Mouse (Mus musculus) intestine, embryonic 15.5 days (tissue): Measurements from ENCODE around the gene Dpagt1. TPM values are rescaled to one million over a fixed set of nuclear protein-coding genes. Genes with fewer than 3 reads are reported as not detected.
"Not testable (repeated sequence)": the region's sequence is repeated elsewhere in the genome, so short reads cannot be mapped to it uniquely, and the experiment has no call there.

Experiments used
- ATAC-seq: fragments of 200-750 bp; cut with Nextera tagmentation; 2 replicates; pipeline ENCODE4 v1.8.0; 2017; ENCODE audit warnings: moderate TSS enrichment, moderate library complexity
- H3K27ac ChIP-seq: fragments of 300-500 bp; sonication (generic); 2 replicates; pipeline ENCODE4 v1.5.1; 2015; ENCODE audit warnings: mild to moderate bottlenecking, inconsistent platforms
- H3K27me3 ChIP-seq: fragments of 300-500 bp; sonication (generic); replicated peaks from 2 replicates; pipeline ENCODE4 v1.6.1; 2015; ENCODE audit warnings: inconsistent platforms
- H3K36me3 ChIP-seq: fragments of 300-500 bp; sonication (generic); 2 replicates; pipeline ENCODE4 v1.6.1; 2015; ENCODE audit warnings: inconsistent platforms
- H3K4me1 ChIP-seq: fragments of 300-500 bp; sonication (generic); replicated peaks from 2 replicates; pipeline ENCODE4 v1.6.1; 2015; ENCODE audit warnings: inconsistent platforms
- H3K4me2 ChIP-seq: fragments of 300-500 bp; sonication (generic); replicated peaks from 2 replicates; pipeline ENCODE4 v1.6.1; 2015; ENCODE audit warnings: mild to moderate bottlenecking, inconsistent platforms
- H3K4me3 ChIP-seq: fragments of 300-500 bp; sonication (generic); replicated peaks from 2 replicates; pipeline ENCODE4 v1.5.1; 2015; ENCODE audit warnings: inconsistent platforms
- H3K9ac ChIP-seq: fragments of 300-500 bp; sonication (generic); 2 replicates; pipeline ENCODE4 v1.6.1; 2015; ENCODE audit warnings: inconsistent platforms
- H3K9me3 ChIP-seq: fragments of 300-500 bp; sonication (generic); 2 replicates; pipeline ENCODE4 v1.6.1; 2016; ENCODE audit warnings: inconsistent platforms
- WGBS: fragments of 180-500 bp; shearing (Covaris S2); methylation state at CpG from one replicate; pipeline ENCODE4 v1.1.7; 2015; 5-methylcytosine and 5-hydroxymethylcytosine counted together
- polyA plus RNA-seq: library from polyadenylated mRNA; unstranded; fragments of >200 nt; fragmentation: Nextera tagmentation; extraction: Ambion mirVana; gene quantifications from 2 replicates; pipeline ENCODE4 v1.2.1, GENCODE M21; 2015

Dpagt1 gene
- polyA plus RNA-seq, 1 experiment from 2014 or later: 38.2 TPM

DNA sequence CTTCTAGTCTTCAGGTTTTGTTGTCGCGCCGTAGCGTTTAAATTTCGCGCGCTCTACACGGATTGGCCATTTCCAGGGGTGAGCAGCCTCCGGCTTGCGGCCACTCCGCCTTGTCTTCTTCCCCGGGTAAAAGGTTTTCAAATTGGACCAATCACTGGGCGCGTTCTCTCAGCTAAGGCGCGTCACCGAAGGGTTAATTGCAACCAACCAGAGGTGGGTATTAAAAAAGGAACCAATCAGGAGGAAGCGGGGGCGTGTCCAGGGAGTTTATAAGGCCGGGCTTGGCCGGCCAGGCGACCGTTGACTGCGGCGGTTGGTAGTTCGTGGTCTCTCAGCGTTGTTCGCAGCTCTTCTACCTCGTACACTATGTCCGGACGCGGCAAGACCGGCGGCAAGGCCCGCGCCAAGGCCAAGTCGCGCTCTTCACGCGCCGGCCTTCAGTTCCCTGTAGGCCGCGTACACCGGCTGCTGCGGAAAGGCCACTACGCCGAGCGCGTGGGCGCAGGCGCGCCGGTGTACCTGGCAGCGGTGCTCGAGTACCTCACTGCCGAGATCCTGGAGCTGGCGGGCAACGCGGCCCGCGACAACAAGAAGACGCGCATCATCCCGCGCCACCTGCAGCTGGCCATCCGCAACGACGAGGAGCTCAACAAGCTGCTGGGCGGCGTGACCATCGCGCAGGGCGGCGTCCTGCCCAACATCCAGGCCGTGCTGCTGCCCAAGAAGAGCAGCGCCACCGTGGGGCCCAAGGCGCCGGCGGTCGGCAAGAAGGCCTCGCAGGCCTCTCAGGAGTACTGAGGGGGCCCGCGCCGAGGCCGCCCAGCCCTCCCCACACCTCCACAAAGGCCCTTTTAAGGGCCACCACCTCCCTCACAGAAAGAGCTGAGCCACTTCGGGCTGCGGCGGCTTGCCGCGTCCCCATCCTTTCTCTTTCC is 8.8 kb downstream of the Dpagt1 start, which contains the start of gene H2afx:
TSS of gene H2afx (plus strand) at position 299 of the 935 bp plus-strand sequence.
- H3K36me3 ChIP-seq: peaks cover 37% of the 10 kb centered on the region
- under 1% methylated on average over 90 of the region's 91 CpGs for WGBS

DNA sequence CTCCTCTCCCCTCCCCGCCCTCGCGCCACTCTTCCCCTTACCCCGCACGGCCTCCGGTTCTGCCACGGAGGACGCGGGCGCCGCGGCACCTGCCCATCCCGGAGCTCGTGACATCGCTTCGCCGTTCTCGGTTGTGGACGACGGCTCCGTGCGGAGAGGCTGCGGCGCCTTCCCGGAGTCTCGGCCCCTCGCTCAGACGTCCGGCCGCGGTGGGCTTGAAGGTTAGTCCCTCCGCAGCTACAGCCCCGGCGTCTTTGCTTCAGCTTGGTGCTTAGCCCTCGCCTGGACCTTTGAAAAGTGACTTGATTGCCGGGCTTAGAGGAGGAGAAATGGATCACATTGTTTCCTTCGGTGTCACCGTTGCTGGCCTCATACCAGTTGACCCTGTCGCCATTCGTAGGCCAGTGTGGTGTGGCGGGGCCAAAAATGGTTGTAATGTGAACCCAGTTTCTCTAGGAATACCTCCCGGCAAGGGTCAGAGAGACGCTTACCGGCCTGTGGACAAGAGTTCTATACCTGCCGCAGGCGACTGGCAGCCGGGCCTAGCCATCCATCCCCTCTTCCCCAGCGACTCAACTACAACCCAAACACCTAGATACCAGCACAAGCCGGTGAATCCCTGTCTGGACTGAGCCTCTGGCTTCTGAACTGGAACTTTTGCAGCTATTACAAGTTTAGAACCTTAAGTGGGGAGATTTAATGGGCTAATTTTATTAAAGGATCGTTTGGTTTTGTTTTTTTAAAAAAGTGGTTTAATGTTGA is 9.7 kb downstream of the Dpagt1 start:
- peak overlapping the region; percentile 98 for H3K9ac ChIP-seq
- no peak; the same call in none of the 2 replicates for ATAC-seq
- no peaks in the 10 kb centered on the region for H3K9me3 ChIP-seq
- H3K4me3 ChIP-seq: peak overlapping the region; percentile 88
- peak overlapping the region; percentile 97 for H3K27ac ChIP-seq
- WGBS: under 1% methylated on average over 50 of the region's 50 CpGs
- peak overlapping the region; percentile 69 for H3K4me2 ChIP-seq
- peaks cover 16% of the 10 kb centered on the region for H3K4me1 ChIP-seq
- peaks cover 30% of the 10 kb centered on the region for H3K36me3 ChIP-seq
- H3K27me3 ChIP-seq: no peaks in the 10 kb centered on the region

More for the DNA sequence above, 8.8 kb downstream of the Dpagt1 start, which contains the start of gene H2afx:
- H3K4me1 ChIP-seq: peaks cover 16% of the 10 kb centered on the region
- peak within 1 kb of the TSS; percentile 97 for H3K27ac ChIP-seq
- H3K27me3 ChIP-seq: no peaks in the 10 kb centered on the region
- H3K4me3 ChIP-seq: peak within 1 kb of the TSS; percentile 88
- H3K9me3 ChIP-seq: no peaks in the 10 kb centered on the region
- peak within 1 kb of the TSS; percentile 98 for H3K9ac ChIP-seq
- ATAC-seq: peak; percentile 97
- H3K4me2 ChIP-seq: peak within 1 kb of the TSS; percentile 69

DNA sequence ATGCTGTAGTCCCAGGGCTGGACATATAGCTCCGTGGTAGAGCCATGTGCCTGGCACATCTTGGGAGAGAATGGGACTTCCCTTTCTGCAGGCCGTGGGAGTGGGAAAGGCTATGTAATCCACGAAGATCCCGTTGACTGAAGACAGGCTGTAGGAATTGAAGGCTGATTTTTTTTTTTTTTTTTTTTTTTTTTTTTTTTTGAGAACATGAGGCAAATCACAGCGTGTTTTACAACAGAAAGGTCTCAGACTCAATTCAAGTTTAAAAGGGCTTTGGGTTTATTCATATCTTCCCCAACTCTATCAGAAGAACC is 10.2 kb downstream of the Dpagt1 start:
- ATAC-seq: no peak
- Histone ChIP-seq H3K9me3 (no peaks in the 10 kb centered on the region), H3K9ac (peak overlapping the region; percentile 98), H3K4me1 (peaks cover 16% of the 10 kb centered on the region), H3K4me3 (peak overlapping the region; percentile 88), H3K27ac (peak overlapping the region; percentile 97; the same call in 1 of the 2 replicates), H3K4me2 (peak overlapping the region; percentile 69), H3K36me3 (peaks cover 35% of the 10 kb centered on the region), H3K27me3 (no peaks in the 10 kb centered on the region)
- under 1% methylated on average over 5 of the region's 5 CpGs for WGBS

DNA sequence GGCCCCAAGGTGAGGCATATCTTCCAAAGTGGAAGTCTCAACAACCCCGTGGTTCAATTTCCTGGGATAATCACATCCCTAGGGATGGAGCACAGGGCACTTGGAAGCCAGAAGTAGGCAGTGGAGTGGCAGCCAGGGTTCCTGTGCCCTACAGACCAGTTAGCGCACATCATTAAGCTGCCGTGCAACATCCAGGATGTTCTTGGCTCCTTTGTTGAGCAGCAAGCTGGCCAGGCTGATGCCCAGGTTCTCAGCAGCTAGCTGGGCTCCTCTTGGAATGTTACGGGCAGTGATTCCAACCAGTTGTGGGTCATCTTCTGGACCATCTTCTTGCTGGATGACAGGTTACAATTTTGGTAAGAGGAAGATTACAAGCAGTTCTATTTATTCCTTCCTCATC is 10.7 kb downstream of the Dpagt1 start:
- H3K4me1 ChIP-seq: peaks cover 16% of the 10 kb centered on the region
- H3K27ac ChIP-seq, ATAC-seq, H3K9me3 ChIP-seq, H3K27me3 ChIP-seq: not testable (repeated sequence)
- peaks cover 34% of the 10 kb centered on the region for H3K36me3 ChIP-seq
- peak overlapping the region; percentile 88 for H3K4me3 ChIP-seq
- WGBS: 30% methylated on average over 4 of the region's 4 CpGs
- H3K4me2 ChIP-seq: peak overlapping the region; percentile 69
- H3K9ac ChIP-seq: peak overlapping the region; percentile 98

DNA sequence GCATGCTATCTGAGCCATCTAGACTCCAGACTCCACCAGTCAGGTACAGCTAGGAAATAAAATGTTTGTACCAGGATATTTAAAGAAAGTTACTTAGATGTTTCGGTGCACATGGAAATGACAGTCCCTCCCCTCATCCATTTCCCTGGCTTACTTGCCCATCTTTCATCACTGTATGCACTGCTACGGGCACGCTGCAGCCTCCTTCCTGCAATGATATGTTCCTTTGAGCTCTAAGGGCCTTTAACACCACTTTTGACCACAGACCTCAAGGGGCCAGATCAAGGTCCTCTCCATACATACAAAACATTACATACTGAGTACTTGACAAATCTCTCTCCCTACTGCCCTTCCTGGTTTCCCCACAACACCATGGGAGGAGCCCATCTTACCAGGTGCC is 11.1 kb downstream of the Dpagt1 start:
- WGBS: 67% methylated on average over 3 of the region's 3 CpGs
- H3K4me3 ChIP-seq: peak overlapping the region; percentile 88
- no peak overlapping the region for H3K27ac ChIP-seq
- peak overlapping the region; percentile 98 for H3K9ac ChIP-seq
- peaks cover 16% of the 10 kb centered on the region for H3K4me1 ChIP-seq
- H3K36me3 ChIP-seq: peaks cover 30% of the 10 kb centered on the region
- H3K27me3 ChIP-seq: no peaks in the 10 kb centered on the region
- no peak for ATAC-seq
- H3K4me2 ChIP-seq: peak overlapping the region; percentile 69
- H3K9me3 ChIP-seq: no peaks in the 10 kb centered on the region

DNA sequence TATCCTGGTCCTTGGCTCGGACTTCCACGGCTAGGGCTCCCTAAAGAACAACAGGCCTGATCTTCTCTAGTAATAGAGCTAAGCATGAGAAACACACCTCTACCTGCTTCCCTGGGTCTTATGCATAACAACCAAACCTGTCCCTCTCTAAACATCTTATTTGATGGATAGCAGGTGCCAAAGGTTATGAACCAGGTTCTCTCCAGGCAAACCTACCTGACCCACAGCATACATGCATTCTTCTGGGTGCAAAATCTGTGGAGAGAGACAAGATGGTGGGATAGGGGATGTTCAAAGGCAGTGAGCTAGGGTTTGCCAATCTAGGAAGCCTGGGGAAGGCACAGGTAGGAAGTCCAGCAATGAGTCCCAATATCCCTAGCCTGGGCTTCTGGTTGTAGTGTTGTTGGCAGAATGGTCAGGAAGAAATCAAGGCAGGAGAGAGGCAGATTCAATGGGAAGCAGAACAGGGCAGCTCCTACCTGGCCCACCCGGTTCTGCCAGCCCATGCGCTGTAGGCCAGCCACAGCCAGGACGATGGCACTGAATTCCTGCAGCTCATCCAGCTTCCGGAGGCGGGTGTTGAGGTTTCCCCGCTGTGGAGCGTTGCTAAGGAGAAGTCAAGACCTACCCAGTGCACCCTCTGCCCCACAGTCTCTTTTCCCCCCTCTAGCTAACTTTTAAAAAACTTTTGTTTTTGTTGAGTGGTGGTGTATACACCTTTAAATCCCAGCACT is 11.8 kb downstream of the Dpagt1 start:
- no peaks in the 10 kb centered on the region for H3K9me3 ChIP-seq
- peak overlapping the region; percentile 69 for H3K4me2 ChIP-seq
- ATAC-seq: no peak
- peak overlapping the region; percentile 27; the same call in 1 of the 2 replicates for H3K27ac ChIP-seq
- H3K9ac ChIP-seq: 0 out of 2 replicates have a peak overlapping the region, but pooled peaks have one; percentile 20
- peak overlapping the region; percentile 88; the same call in 1 of the 2 replicates for H3K4me3 ChIP-seq
- 68% methylated on average over 9 of the region's 9 CpGs for WGBS
- peaks cover 22% of the 10 kb centered on the region for H3K4me1 ChIP-seq
- peaks cover 26% of the 10 kb centered on the region for H3K36me3 ChIP-seq
- H3K27me3 ChIP-seq: no peaks in the 10 kb centered on the region

DNA sequence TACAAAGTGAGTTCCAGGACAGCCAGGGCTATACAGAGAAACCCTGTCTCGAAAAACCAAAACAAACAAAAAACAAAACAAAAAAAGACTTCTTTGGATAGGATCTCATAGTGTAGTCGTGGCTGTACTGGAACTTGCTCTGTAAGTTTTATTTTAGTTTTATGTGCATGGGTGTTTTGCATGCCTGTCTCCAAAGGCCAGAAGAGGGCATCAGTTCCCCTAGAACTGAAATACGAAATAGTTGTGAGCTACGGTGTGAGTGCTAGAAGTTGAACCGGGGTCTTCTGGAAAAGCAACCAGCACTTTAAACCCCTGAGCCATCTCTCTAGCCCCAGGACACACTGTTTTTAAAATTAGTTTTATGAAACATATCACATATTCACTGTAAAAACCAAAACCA is 12.8 kb downstream of the Dpagt1 start:
- H3K27me3 ChIP-seq: no peaks in the 10 kb centered on the region
- no peak overlapping the region for H3K9ac ChIP-seq
- H3K4me1 ChIP-seq: peaks cover 29% of the 10 kb centered on the region
- H3K36me3 ChIP-seq: peaks cover 17% of the 10 kb centered on the region
- no peak for ATAC-seq
- H3K9me3 ChIP-seq: no peaks in the 10 kb centered on the region
- H3K4me3 ChIP-seq: no peak overlapping the region
- 83% methylated on average over 5 of the region's 5 CpGs for WGBS
- H3K27ac ChIP-seq: no peak overlapping the region
- H3K4me2 ChIP-seq: no peak overlapping the region

DNA sequence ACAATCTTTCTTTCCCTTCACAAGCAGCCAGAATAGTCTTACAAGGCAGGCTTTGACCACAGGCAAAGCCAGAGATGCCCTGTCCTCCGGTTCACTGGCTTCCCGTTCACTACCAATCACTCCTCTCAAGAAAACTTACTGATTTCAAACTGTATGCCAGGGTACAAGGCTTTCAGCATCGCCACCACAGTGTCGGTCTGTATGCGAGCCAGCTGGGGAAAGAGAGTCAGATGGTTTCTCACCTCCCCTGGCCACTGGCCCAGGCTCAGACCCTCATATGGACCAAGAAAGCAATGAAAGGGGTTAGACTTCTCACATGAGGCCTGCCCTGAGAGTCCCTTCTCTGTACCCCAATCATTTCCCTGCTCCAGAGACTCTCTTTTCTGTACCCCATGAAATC is 15.7 kb downstream of the Dpagt1 start:
- ATAC-seq: no peak
- Histone ChIP-seq H3K27me3 (no peaks in the 10 kb centered on the region), H3K4me1 (peaks cover 28% of the 10 kb centered on the region), H3K9me3 (no peaks in the 10 kb centered on the region), H3K27ac (no peak overlapping the region), H3K9ac (peak overlapping the region; percentile 13; the same call in 1 of the 2 replicates), H3K4me3 (no peak overlapping the region), H3K4me2 (no peak overlapping the region), H3K36me3 (peaks cover 15% of the 10 kb centered on the region)
- 93% methylated on average over 5 of the region's 5 CpGs for WGBS

DNA sequence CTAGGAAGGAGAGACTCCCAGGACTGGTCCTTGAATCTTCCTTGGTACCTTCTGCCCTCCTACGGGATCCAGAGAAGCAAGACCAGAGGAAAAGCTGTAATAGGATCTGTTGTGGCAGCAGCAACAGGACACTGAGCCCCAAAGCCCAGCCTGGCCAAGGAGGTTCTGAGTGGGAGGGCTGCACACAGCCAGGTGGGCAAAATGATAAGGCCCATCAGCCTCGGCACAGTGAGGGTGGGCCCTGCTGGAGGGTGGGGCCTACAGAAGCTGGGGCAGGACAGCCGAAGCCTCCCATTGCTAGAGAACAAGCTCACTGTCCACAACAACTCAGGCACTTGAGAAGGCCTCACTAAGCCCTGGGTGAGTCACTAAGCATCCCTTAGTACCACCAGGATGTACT is 16.4 kb downstream of the Dpagt1 start:
- Histone ChIP-seq H3K27me3 (no peaks in the 10 kb centered on the region), H3K9ac (peak overlapping the region; percentile 15; the same call in 1 of the 2 replicates), H3K9me3 (no peaks in the 10 kb centered on the region), H3K36me3 (peaks cover 17% of the 10 kb centered on the region), H3K4me1 (peaks cover 21% of the 10 kb centered on the region), H3K4me2 (peak overlapping the region; percentile 72; the same call in 1 of the 2 replicates), H3K4me3 (no peak overlapping the region), H3K27ac (no peak overlapping the region)
- 68% methylated on average over 3 of the region's 3 CpGs for WGBS
- no peak; the same call in 1 of the 2 replicates for ATAC-seq

DNA sequence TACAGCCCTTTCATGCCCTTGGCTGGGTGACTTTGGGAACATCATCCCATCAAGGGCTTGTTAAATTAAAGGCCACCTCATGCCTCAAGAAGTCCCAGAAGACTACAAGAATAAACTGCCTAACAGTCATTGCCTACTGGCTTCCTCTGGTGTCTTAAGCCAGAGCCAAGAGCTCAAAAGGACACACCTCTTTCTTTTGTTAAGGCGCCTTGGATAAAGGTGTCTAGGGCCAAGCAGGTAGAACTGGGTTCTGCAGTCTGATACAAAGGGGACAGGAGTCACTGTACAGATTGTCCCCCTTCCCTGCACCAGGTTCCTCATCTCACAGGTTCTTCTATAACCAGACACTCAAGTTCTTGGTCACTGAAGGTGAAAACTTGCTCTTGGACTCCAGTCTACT is 16.8 kb downstream of the Dpagt1 start:
- WGBS: 79% methylated on average over 1 of the region's 1 CpGs
- no peak overlapping the region for H3K27ac ChIP-seq
- H3K4me1 ChIP-seq: peaks cover 16% of the 10 kb centered on the region
- H3K9me3 ChIP-seq: no peaks in the 10 kb centered on the region
- H3K4me2 ChIP-seq: peak overlapping the region; percentile 72
- no peaks in the 10 kb centered on the region for H3K27me3 ChIP-seq
- ATAC-seq: no peak
- 0 out of 2 replicates have a peak overlapping the region, but pooled peaks have one; percentile 15 for H3K9ac ChIP-seq
- H3K36me3 ChIP-seq: peaks cover 19% of the 10 kb centered on the region
- no peak overlapping the region for H3K4me3 ChIP-seq

DNA sequence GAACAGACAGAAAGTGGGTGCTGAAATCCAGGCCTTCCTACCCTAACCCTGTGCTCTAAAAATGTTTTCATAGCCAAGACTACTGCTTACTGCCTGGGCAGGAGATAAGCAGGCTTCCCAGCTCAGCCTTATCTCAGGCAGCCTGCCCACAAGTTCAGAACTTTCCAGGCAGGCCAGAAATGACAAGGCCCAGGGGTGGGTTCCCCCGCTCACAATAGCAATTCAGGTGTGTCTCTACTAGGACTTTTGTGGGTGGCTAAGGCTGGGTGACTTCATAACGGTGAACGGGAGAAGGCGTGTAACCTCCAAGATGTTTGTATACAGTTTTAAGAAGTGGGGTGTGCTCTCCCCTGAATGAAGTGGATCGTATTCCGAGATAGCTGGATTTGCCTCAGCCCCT is 17.5 kb downstream of the Dpagt1 start:
- H3K4me1 ChIP-seq: peaks cover 13% of the 10 kb centered on the region
- peak; percentile 55 for ATAC-seq
- H3K36me3 ChIP-seq: peaks cover 24% of the 10 kb centered on the region
- H3K4me3 ChIP-seq: peak overlapping the region; percentile 83
- H3K27me3 ChIP-seq: no peaks in the 10 kb centered on the region
- H3K27ac ChIP-seq: peak overlapping the region; percentile 52; the same call in 1 of the 2 replicates
- no peaks in the 10 kb centered on the region for H3K9me3 ChIP-seq
- 5% methylated on average over 6 of the region's 6 CpGs for WGBS
- H3K4me2 ChIP-seq: peak overlapping the region; percentile 72
- peak overlapping the region; percentile 92 for H3K9ac ChIP-seq
